Mouse (Mus musculus): ENCODE results near the gene Ipo4. TPM values are rescaled to one million over a fixed set of nuclear protein-coding genes. Genes with fewer than 3 reads are reported as not detected.

Ipo4 gene
- 21.3 TPM for polyA plus RNA-seq (2015; fragmentation: Illumina TruSeq; extraction: RNeasy Lipid Tissue Mini Kit (QIAGEN cat#74804); ENCODE audit: insufficient read depth, low replicate concordance)

GRCm38 (mm10) chr14:55635523-55636007, at the start of gene Ipo4:
TSS of gene Ipo4 (minus strand) at chr14:55635957.

GRCm38 (mm10) chr14:55681160-55682117, 45.7 kb upstream of the Ipo4 start, which contains the start of gene Tinf2:
TSS of gene Tinf2 (minus strand) at chr14:55681820.

GRCm38 (mm10) chr14:55671833-55672740, 36.3 kb upstream of the Ipo4 start, which contains the start of the genes Gmpr2 and Nedd8:
TSS of gene Gmpr2 (plus strand) at chr14:55671941.
TSS of gene Nedd8 (minus strand) at chr14:55672124.

GRCm38 (mm10) chr14:55659960-55660573, 24.3 kb upstream of the Ipo4 start, which contains the start of gene Mdp1:
TSS of gene Mdp1 (minus strand) at chr14:55660508.

GRCm38 (mm10) chr14:55649884-55650283, 14.1 kb upstream of the Ipo4 start, which contains the start of gene Tssk4:
TSS of gene Tssk4 (plus strand) at chr14:55650184.

GRCm38 (mm10) chr14:55643060-55643907, 7.5 kb upstream of the Ipo4 start, which contains the start of gene Tm9sf1:
TSS of gene Tm9sf1 (minus strand) at chr14:55643806.

GRCm38 (mm10) chr14:55637795-55638194, 2.0 kb upstream of the Ipo4 start, which contains the start of gene Gm49378:
TSS of gene Gm49378 (minus strand) at chr14:55637895.

GRCm38 (mm10) chr14:55617822-55618221, 17.9 kb downstream of the Ipo4 start, which contains the start of gene Rec8:
TSS of gene Rec8 (plus strand) at chr14:55618037.

GRCm38 (mm10) chr14:55603271-55603632, 32.5 kb downstream of the Ipo4 start, which contains the start of gene Irf9:
TSS of gene Irf9 (plus strand) at chr14:55603571.

GRCm38 (mm10) chr14:55591331-55591891, 44.3 kb downstream of the Ipo4 start, which contains the start of gene Rnf31:
TSS of gene Rnf31 (plus strand) at chr14:55591708.

GRCm38 (mm10) chr14:55590748-55591330, 44.9 kb downstream of the Ipo4 start, which contains the start of gene Psme2:
TSS of gene Psme2 (minus strand) at chr14:55591113.

GRCm38 (mm10) chr14:55584702-55585565, 50.8 kb downstream of the Ipo4 start, which contains the start of gene Emc9:
TSS of gene Emc9 (minus strand) at chr14:55585302.

GRCm38 (mm10) chr14:55577871-55578667, 57.7 kb downstream of the Ipo4 start, which contains the start of gene Psme1:
TSS of gene Psme1 (plus strand) at chr14:55578123.

